Mouse (Mus musculus) brain, embryonic 14.5 days (tissue): ENCODE data around the gene Emx2.

Experiments
- CTCF ChIP-seq: fragments of 200-500 bp; IDR thresholded peaks from 2 replicates; pipeline ENCODE4 v1.5.1; 2012; ENCODE audit warnings: inconsistent platforms, mild to moderate bottlenecking, moderate library complexity, borderline replicate concordance; ENCODE audit not compliant: insufficient read depth, insufficient read length; ENCODE audit errors: extremely low read depth
- POLR2A ChIP-seq: fragments of 200-500 bp; IDR thresholded peaks from 2 replicates; pipeline ENCODE4 v1.6.1; 2012; ENCODE audit warnings: mild to moderate bottlenecking, inconsistent platforms, borderline replicate concordance; ENCODE audit not compliant: poor library complexity, insufficient read depth, insufficient read length, severe bottlenecking; ENCODE audit errors: extremely low read depth

- TF ChIP-seq CTCF = no peak
- TF ChIP-seq POLR2A = no peak
Measured at GRCm38 (mm10) chr19:59423685-59424084, 34.5 kb upstream of the Emx2 start.
